Mouse (Mus musculus): ENCODE results near the gene Hoxa1.
A peak's percentile ranks its signal among the peaks of the same experiment; 100 is the strongest.

The Hoxa1 gene

GRCm38 (mm10) chr6:52189909-52190308 is 31.8 kb upstream of the Hoxa1 start:
- DNase-seq, result no peak

GRCm38 (mm10) chr6:52189172-52189591 is 31.1 kb upstream of the Hoxa1 start:
- DNase-seq, result no peak

- DNase-seq, result peak in 1 of 2 experiments; percentile 19
Observed at GRCm38 (mm10) chr6:52186500-52186899, 28.4 kb upstream of the Hoxa1 start.

- DNase-seq, result peak in 1 of 2 experiments; percentile 28
Observed at GRCm38 (mm10) chr6:52185834-52186233, 27.7 kb upstream of the Hoxa1 start.

GRCm38 (mm10) chr6:52185222-52185621 is 27.1 kb upstream of the Hoxa1 start:
- peak in 1 of 2 experiments; percentile 40 for DNase-seq

GRCm38 (mm10) chr6:52184668-52185067 is 26.6 kb upstream of the Hoxa1 start:
- DNase-seq, result peak in 1 of 2 experiments; percentile 26

- peak; percentile 79 to 88 for DNase-seq
Observed at GRCm38 (mm10) chr6:52183311-52184080, 25.4 kb upstream of the Hoxa1 start.

- DNase-seq, result peak in 1 of 2 experiments; percentile 4
Observed at GRCm38 (mm10) chr6:52182793-52183192, 24.7 kb upstream of the Hoxa1 start.

- DNase-seq, result peak in 1 of 2 experiments; percentile 44
Observed at GRCm38 (mm10) chr6:52182030-52182429, 23.9 kb upstream of the Hoxa1 start.

- no peak for DNase-seq
Observed at GRCm38 (mm10) chr6:52180726-52181125, 22.6 kb upstream of the Hoxa1 start.

- no peak for DNase-seq
Observed at GRCm38 (mm10) chr6:52180213-52180710, 22.1 kb upstream of the Hoxa1 start.

GRCm38 (mm10) chr6:52179690-52180089 is 21.6 kb upstream of the Hoxa1 start:
- no peak for DNase-seq

GRCm38 (mm10) chr6:52178918-52179665 is 21.0 kb upstream of the Hoxa1 start:
- no peak for DNase-seq

- no peak for DNase-seq
Observed at GRCm38 (mm10) chr6:52177806-52178205, 19.7 kb upstream of the Hoxa1 start.

- DNase-seq, result peak; percentile 84 to 87
Observed at GRCm38 (mm10) chr6:52177061-52177735, 19.1 kb upstream of the Hoxa1 start, which contains the start of gene 5730596B20Rik. Gene 5730596B20Rik, plus strand, starts transcription at chr6:52177498.

GRCm38 (mm10) chr6:52176391-52176790 is 18.3 kb upstream of the Hoxa1 start:
- DNase-seq, result no peak

GRCm38 (mm10) chr6:52175864-52176263 is 17.7 kb upstream of the Hoxa1 start:
- no peak for DNase-seq

- no peak for DNase-seq
Observed at GRCm38 (mm10) chr6:52174968-52175751, 17.0 kb upstream of the Hoxa1 start.

GRCm38 (mm10) chr6:52173648-52174047 is 15.5 kb upstream of the Hoxa1 start:
- DNase-seq, result no peak

- peak; percentile 92 to 94 for DNase-seq
Observed at GRCm38 (mm10) chr6:52172501-52172900, 14.4 kb upstream of the Hoxa1 start.

- no peak for DNase-seq
Observed at GRCm38 (mm10) chr6:52171938-52172337, 13.8 kb upstream of the Hoxa1 start.

GRCm38 (mm10) chr6:52171331-52171730 is 13.2 kb upstream of the Hoxa1 start:
- no peak for DNase-seq

Measured in kidney, adult 8-10 months (tissue).